Mouse (Mus musculus): Measurements from ENCODE around the gene St7l.
"Not testable (repeated sequence)": the region's sequence is repeated elsewhere in the genome, so short reads cannot be mapped to it uniquely, and the experiment has no call there.

St7l gene

DNA sequence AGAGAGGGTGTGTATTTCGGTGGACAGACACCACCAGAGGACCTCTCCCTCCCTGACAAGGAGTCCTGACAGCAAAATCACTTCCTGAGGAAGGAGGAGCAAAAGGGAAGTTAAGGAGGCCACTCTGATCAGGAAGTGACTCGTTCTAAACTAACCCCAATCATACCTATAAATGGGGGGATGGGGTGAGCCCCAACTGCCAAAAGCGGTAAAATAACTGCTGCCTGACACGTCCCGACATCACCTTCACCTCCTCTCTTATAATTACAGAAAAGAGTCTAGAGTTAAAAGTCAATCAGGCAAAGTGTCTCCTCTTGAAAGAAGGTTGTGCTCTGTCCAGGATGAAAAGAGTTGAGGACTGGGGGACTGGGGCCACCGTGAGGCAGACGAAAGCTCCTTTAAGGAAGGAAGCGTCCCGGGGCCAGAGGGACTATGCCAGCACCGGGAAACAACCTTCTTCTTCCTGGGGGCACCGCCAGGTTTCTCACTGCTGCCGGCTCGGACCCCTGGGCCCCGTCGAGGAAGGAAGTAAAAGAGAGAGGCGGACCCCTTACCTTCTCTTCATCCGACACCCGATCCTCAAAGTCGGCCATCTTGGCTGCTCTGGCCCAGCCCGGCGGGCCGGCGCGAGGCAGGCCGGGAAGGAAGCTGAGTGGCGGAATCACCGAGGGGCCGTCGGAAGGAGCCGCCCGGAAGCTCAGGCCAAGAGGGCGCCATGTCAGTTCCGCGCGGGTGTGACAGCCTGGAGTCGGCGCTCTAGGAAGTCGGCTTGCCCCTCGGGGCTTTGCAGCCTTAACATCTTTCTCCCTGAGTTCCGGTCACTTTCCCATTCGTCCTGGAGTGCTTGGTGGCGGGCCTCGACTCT lies at the start of gene St7l, which contains the start of gene Capza1:
TSS of gene St7l (plus strand) at position 220 of the 865 bp plus-strand sequence.
TSS of gene Capza1 (minus strand) at position 720 of the 865 bp plus-strand sequence.
- peak; percentile 94 to 95 for DNase-seq (ENCODE audit: low spot score in 2 of 2)

DNA sequence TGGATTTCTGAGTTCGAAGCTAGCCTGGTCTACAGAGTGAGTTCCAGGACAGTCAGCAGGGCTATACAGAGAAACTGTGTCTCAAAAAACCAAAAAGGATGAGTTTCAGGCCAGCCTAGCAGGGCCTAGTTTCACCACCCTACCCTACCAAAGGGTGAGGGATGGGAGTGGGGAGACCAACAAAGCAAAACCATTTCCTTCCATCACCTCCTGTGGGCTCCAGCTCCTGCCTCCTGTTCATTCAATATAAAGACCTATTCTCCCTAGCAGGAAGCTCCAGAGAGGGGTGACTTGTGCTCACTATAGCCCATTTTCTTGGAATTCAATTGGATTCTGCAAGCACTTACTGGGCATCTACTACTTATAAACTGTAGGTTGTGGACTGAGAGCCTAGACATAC lies 49.1 kb upstream of the St7l start:
- no peak for DNase-seq (ENCODE audit: low spot score in 2 of 2)

- DNase-seq (ENCODE audit: low spot score in 2 of 2), result no peak
These were observed 48.5 kb upstream of the St7l start for GRCm38 (mm10) chr3:104815346-104815745.

DNA sequence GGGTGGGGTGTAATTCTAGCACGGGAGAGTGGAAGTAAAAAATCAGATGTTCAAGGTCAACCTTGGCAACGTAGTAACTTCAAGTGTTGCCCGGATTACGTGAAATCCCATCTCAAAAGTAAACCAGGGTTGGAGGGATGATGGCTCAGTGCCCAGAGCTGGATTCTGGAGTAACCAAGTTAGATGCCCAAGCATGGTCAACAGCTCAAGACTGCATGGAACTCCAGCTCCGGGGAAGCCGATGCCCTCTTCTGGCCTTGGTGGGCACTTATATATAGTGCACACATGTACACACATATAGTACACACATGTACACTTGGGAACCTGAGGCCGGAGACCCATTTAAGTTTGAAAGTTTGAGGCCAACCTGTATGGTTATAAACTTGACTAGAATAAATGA lies 47.7 kb upstream of the St7l start:
- peak in 1 of 2 experiments; percentile 41 for DNase-seq (ENCODE audit: low spot score in 2 of 2)

- peak; percentile 71 to 74 for DNase-seq (ENCODE audit: low spot score in 2 of 2)
These were observed 46.3 kb upstream of the St7l start for GRCm38 (mm10) chr3:104817481-104817990.

DNA sequence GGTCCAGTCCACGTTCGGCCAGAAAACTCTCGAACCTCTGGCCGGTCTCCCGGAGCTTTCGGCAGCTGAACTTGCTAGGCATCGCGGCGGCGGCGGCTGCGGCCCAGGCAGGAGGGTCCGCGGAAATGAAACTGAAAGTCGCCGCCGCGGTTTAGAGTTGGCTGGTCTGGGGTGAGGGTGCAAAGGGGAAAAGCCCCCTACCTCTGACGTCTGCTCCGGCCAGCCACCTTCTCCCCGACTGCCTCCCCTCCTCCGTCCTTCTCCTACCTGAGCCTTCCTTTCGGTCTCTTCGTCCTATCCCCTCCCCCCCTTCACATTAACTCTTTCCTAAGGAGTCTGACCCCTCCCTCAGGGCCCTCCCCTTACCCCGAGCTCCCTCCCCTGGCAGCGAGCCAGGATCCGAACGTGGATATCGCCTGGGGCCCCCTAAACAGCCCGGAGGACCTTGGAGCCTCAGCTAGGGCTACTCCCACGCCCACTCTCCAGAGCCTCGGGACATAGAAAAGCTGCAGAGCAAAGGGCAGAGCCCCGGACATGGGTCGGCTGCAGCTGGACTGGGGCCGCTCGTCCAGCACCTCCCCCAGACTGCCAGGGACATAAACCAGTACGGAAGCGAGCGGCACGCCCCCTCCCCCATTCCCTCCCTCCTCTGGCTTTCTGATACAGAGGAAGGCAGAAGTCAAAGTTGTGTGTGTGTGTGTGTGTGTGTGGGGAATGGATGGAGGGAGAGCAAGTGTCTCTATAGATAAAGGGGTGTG lies 45.6 kb upstream of the St7l start, which contains the start of gene Mov10:
TSS of gene Mov10 (minus strand) at position 573 of the 758 bp plus-strand sequence.
- DNase-seq (ENCODE audit: low spot score in 2 of 2), result peak; percentile 64 to 73

DNA sequence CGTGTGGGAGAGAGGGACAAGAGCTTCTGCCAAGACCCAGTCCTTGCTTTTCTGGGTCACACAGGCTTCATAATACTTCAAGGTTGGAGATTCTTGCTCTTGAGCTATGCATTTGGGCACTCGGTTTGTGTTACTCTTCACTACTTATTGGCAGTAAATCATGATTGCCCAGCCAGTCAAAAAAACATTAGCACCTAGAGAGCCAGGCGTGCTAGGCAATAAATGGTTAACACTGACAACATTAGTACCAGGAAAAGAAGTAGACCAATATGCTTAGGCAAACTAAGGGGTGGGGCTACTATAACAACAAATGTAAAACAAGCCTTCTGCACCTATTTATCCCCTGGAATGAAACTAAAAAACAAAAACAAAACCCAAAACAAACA lies 45.1 kb upstream of the St7l start:
- DNase-seq (ENCODE audit: low spot score in 2 of 2), result no peak

- DNase-seq (ENCODE audit: low spot score in 2 of 2), result no peak
These were observed 43.4 kb upstream of the St7l start for GRCm38 (mm10) chr3:104820426-104820825.

DNA sequence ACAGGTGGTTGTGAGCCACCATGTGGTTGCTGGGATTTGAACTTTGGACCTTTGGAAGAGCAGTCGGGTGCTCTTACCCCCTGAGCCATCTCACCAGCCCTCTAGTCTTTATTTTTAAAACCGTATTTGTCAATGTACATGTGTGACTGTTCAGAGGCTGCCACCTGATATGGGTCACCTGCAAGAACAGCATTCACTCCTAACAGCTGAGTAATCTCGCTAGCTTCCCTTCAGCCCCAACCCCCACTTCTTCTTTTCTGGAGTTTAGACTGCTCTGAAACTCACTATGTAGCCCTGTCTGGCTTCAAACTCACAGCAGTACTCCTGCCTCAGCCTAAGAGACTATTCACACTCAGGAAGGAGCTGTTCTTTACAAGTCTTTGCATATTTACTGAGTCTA lies 41.4 kb upstream of the St7l start:
- DNase-seq (ENCODE audit: low spot score in 2 of 2), result no peak

- no peak for DNase-seq (ENCODE audit: low spot score in 2 of 2)
These were observed 28.0 kb upstream of the St7l start for GRCm38 (mm10) chr3:104835797-104836196.

DNA sequence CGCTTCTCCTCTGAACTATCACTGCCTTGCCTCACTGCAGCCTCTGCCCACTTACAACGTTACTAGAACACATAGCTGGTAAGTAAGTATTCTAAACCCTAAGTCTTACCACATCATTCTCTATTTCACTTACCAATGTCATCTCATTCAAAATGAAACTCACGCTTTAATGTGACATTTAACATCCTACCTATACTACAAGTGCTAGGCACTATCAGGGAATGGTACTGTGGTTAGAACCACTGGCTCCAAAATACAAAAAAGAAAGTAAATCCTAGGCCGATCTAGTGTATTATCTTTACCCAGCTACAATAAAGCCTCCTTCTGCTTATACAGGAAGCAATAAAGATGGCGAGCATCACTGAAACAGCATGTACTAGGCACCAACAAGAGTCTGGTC lies 22.8 kb upstream of the St7l start:
- no peak for DNase-seq (ENCODE audit: low spot score in 2 of 2)

GRCm38 (mm10) chr3:104846601-104847000 lies 17.2 kb upstream of the St7l start:
- no peak for DNase-seq (ENCODE audit: low spot score in 2 of 2)

DNA sequence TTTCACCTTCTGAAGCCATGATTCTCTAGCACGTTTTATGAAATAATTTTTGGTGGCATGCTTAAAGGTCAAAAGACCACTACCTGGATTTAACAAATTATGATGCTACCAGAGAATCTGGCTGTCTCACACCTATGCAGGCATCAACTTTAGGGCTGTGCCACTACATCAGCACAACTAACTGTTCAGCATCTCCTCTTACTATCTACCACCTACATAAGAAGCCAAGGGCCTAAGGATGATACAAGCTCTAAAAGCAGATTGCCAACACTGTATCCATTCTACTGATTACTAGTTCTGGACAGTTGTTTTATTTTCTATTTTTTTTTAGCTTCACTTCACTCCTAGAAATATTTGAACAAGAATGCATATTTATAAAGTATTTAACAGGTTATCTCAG lies 9.3 kb upstream of the St7l start:
- DNase-seq (ENCODE audit: low spot score in 2 of 2), result no peak

DNA sequence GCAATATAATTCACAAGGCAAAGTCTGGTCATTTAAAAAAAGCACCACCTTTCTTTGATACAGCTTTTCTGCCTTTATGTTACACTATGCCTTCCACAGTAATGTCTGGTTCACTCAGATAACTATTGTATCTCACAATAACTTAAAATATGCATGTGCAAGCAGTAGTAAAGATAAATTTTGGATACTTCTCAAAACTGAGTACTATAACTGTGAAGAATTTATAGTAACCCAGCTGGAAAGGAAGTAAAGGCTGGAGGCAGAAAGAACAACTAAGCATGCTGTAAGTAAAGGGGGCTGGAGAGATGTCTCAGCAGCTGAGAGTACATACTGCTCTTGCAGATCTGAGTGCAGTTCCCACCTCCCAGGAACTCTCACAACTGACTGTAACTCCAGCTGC lies 8.9 kb upstream of the St7l start:
- DNase-seq (ENCODE audit: low spot score in 2 of 2), result no peak

- DNase-seq (ENCODE audit: low spot score in 2 of 2), result no peak
These were observed 7.7 kb upstream of the St7l start for GRCm38 (mm10) chr3:104856106-104856505.

DNA sequence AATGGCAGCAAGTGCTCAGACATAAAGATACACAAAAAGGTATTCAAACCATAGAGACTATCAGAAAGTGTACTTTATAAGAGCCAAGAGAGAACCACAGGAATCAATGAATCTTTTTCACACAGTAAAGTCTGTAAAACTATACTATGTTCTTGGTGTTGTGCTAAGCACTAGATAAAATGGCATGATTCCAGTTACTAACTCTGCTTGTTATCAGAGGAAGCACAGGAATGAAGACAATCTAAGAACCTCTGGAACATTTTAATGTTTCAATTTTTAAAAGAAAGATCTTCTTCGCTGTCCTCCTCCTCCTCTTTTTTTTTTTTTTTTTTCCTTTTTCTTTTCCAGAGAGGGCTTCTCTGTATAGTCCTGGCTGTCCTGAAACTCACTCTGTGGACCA lies 5.2 kb upstream of the St7l start:
- no peak for DNase-seq (ENCODE audit: low spot score in 2 of 2)

DNA sequence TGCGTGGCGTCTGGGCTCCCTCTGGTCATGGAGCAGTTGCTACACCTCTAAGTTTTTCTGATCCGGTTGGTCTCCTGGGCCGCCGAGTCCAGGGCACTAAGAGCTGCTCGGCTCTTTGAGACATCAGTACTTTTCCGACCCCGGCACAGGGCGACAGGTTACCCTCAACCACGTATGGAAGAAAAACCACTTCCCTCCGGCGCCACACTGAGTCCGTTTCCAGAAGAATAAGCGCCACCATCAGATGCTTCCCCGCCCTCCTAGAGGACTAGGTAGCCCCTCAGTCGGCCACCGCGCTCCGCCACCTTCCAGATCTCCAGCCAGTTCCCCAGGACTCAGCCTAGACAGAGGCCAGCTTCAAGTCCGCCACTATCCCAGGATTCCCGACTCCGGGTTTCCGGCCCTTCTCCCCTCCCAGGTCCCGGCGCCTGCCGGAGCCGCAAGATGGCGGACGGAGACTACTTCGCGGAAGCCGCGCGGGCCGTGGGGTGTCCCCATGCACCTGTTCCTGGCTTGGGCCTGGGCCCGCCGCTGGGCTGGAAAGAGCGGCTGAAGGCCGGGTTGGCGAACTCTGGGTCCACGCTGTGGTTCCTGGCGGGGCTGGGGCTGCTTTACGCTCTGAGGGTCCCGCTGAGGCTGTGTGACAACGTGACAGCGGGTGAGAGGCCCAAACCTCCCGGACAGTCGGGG lies 991 bp downstream of the St7l start:
- DNase-seq (ENCODE audit: low spot score in 2 of 2), result peak; percentile 92 to 93

GRCm38 (mm10) chr3:104865341-104865788 lies 1.6 kb downstream of the St7l start:
- DNase-seq (ENCODE audit: low spot score in 2 of 2), result no peak

GRCm38 (mm10) chr3:104866674-104867073 lies 2.9 kb downstream of the St7l start:
- not testable (repeated sequence) for DNase-seq (ENCODE audit: low spot score in 2 of 2)

DNA sequence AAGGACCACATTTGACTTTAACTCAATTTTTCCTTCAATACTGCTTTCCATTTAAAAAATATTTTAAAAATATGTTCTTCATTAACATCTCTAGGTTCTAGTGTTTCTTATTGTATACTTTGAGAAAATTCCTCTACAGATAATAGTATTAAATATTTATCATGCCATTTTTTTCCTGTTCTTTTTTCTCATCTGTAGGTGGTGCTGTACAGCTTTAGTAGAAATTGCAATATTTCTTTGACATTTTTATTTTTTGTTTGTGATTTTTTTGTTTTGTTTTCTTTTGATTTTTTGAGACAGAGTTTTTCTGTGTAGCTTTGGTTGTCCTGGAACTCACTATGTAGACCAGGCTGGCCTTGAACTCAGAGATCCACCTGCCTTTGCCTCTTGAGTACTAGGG lies 5.8 kb downstream of the St7l start:
- DNase-seq (ENCODE audit: low spot score in 2 of 2), result no peak

DNA sequence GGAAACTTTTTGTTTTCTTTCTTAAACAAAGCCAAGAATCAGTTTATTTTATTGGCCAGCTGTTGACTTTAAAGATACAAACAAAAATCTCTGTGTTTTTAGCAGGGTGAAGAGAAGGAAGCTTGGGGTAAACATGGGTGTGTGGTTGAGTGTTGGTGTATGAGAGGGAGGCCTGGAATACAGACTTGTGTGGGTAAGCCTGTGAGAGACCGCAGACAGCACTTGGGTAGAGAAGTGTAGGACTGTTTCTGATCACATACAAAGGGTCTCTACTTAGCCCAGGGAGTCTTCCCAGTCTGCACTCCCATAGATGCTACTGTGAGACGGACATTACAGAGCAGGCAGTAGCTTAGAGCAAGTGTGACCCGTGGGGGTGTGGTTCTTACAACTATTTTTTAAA lies 24.8 kb downstream of the St7l start:
- DNase-seq (ENCODE audit: low spot score in 2 of 2), result no peak

DNA sequence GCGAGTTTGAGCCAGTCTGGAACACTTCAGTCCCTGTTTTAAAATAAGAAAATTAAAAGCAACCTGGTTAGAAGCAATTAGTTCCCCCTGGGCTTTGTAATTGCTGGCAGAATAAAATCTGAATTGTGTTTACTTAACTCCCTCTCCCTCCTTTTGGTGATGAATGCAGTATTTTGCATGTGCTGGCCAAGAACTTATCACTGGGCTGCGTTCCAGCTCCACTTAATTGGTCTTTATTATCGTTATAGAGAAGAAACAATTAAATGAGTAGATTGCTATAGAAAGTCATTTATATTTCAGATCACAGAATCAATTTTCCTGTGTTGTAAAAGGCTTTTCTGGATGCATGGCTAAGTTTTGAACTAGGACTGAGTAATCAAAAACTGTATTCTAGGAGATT lies 32.3 kb downstream of the St7l start:
- DNase-seq (ENCODE audit: low spot score in 2 of 2), result no peak
